Mouse (Mus musculus): Measurements from ENCODE around the gene Dedd.

DNA sequence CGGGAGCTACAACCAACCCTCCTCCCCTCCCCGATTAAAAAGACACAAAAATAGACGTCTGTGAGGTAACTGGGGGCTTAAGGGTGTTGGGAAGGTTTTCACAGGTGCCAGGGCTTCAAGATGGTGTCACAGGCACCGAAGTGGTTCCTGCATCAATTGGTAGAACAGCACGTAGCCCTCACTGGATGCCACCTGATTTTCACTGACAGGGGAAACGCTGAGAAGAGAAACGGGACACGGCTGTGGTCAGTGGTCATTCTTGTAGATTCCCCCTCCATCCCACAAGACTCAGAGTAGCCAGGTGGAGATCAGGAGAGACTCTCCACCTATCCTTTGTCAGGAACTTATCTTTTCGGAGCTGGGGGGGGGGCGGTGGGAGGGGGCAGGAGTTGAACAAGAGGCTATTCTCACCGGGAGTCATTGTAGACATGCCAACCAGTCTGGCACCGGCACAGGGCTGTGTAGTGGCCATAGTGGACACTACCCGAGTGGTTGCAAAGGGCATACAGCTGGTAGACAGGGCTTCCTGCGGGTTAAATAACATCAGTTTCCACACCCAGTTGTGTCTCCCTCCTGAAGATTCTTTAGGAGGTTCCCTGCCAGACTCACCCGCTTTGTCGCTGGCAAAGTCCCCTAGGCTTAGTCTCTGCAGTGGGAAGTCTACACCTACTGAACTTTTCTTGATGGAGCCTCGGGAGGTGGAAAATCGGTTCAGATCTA lies 46.7 kb upstream of the Dedd start:
- no peak for TF ChIP-seq POLR2A (IDR thresholded peaks at IDR 0.05; ENCODE audit: borderline replicate concordance, low read depth, low read length)
- no peak for TF ChIP-seq CTCF (IDR thresholded peaks at IDR 0.05; ENCODE audit: low read depth, low read length)

Measured in bone marrow macrophage, adult 2 months (primary cell).